Mouse (Mus musculus): Measurements from ENCODE around the gene Retnlg.
A peak's percentile ranks its signal among the peaks of the same experiment; 100 is the strongest.
"Not testable (repeated sequence)": the region's sequence is repeated elsewhere in the genome, so short reads cannot be mapped to it uniquely, and the experiment has no call there.

Retnlg gene

DNA sequence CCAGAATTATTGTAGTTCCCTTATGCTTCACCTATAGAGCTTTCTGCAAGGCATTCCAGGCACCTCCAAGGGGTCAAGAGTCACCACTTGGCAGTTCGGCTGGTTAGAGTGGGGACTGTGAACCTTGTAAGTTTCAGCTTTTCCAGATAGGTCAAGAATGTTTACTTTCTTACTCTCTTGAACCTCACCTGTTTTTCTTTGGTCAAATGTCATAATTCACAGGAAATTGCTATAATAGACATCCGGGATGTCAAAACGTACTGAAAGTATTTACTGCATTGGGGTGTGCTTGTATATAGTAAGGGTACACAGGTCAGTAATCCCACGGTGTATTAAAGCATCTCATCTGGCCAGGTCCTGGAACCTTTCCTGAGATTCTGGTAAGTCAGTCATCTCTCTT lies at the start of gene Retnlg:
TSS of gene Retnlg (plus strand) at position 301 of the 400 bp plus-strand sequence.
- DNase-seq: no peak

DNA sequence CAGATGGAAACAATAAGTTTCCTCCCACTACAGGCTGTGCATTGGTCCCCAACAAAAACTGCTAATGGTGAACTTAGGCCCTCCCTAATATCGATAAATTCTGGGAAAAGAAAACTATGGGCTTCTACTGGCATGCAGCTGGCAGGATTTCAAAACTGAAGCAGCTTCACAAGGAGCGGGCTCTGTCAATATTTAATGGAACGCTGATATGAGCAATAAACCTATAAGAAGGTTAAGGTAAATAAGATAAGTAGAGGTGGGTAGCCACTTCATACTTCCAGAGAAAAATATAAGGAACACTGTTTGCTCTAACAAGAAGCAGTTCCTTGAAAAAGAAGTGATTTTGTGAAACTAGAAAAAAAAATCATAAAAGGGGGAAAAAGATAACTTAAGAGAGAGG lies 45.9 kb upstream of the Retnlg start:
- DNase-seq: peak in 1 of 2 experiments; percentile 19

DNA sequence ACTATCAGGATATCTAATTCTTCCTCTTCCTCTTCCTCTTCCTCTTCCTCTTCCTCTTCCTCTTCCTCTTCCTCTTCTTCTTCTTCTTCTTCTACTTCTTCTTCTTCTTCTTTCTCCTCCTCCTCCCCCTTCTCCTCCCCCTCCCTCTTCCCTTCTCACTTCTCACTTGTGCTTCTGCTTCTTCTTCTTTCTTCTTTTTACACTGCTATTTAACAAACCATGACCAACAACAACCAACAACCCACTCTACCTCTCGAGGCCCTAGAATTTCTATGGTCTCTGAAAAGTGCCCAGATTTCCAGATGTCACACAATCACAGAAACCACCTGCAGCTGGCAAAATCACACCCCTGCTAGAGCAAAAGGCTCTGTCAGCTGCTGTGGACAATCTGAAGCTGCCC lies 44.8 kb upstream of the Retnlg start:
- DNase-seq: no peak

DNA sequence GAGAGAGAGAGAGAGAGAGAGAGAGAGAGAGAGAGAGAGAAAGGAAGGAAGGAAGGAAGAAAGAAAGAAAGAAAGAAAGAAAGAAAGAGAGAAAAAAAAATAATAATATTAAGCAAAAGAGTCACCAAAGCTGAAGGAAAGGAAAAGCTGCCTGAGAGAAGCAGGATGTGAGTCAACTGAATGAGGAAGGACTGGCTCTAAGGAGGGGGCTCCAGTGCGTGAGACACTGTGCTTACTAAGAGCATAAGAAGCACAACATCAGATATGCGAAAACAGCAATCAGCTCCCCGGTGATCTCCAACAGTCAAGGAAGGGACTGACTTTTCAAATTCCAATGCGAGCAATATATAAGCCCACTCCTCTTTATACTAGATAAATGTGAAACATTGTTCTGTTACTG lies 43.4 kb upstream of the Retnlg start:
- DNase-seq: no peak

DNA sequence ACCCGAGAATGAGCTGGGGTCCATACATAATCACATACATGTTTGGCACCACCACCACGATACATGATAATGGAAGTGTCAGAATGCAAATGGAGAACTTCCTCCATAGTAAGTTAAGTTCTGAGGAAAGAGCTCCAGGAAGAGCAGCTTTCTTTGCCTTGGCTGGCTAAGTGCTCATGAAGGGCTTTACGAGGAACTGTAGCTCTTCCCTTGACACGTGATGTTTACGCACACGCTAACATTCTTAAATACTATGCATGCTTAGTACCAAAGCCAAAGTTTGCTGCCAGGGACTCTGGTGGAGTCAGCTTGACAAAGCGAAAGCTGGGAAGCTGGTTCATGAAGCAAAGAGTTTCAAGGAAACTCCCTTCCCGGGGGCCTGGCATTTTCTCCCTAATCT lies 40.4 kb upstream of the Retnlg start:
- DNase-seq: no peak

DNA sequence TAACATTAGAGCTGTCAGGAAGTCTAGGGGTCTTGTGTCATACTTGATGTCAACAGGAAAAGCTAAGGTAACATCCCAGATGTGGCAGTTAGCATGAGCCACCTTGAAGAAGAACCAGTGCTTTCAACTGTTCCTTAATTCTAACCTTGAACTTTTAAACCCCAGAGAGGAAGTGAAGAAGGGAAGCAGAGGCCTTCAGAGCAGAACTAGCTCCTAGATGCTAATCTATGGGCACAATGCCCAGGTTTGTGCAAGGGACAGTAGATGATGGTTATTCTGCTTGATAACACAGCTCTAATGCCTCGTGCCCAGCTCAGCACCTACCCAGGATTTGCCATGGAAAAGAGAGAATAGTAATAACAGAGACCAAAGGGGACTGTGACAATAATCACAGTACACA lies 38.8 kb upstream of the Retnlg start:
- DNase-seq: not testable (repeated sequence)

DNA sequence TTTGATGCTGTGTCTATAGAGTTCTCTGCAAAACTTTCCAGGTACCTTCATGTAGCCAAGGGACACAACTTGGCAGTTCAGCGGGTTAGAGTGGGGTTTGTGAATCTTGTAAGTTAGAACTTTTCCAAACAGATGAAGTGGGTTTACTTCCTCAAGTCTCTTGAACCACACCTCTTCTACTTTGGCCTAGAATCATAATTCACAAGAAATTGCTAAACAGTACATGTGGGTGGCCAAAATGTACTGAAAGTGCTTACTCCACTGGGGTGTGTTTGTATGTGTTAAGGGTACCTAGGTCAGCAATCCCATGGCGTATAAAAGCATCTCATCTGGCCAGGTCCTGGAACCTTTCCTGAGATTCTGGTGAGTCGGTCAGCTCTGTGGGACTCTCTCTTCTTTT lies 30.2 kb upstream of the Retnlg start, which contains the start of gene Retnla:
TSS of gene Retnla (plus strand) at position 286 of the 400 bp plus-strand sequence.
- DNase-seq: no peak

DNA sequence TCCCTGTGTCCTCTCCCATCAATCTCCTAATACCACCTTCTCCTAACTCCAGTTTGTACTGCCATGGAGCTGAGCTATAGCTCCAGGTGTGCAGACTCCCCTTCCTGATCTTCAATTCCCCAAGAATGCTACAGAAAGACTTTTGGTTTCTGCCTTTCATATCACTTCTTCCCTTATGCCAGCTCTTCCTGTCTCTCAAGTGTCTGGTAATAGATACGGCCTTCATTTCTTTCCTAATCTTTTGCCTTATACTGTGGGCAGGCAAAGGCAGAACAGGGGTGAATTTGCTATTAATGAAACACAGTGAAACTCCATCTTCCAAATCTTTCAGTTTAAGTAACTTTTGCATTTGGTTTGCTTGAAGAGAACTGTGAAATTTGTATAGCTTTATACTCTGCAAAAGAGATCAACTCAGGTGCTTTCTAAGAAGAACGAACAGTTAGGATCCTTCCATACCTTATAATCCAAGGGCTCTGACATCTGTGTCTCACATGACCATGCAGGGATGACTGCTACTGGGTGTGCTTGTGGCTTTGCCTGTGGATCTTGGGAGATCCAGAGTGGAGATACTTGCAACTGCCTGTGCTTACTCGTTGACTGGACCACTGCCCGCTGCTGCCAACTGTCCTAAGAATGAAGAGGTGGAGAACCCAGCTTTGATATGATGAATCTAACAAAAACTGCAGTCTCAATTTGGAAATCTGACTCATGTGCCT lies 28.6 kb upstream of the Retnlg start:
- DNase-seq: no peak

DNA sequence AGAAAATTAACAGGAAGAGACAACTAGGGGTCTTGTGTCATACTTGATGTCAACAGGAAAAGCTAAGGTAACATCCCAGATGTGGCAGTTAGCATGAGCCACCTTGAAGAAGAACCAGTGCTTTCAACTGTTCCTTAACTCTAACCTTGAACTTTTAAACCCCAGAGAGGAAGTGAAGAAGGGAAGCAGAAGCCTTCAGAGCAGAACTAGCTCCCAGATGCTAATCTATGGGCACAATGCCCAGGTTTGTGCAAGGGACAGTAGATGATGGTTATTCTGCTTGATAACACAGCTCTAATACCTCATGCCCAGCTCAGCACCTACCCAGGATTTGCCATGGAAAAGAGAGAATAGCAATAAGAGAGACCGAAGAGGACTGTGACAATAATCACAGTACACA lies 7.4 kb upstream of the Retnlg start:
- peak in 1 of 2 experiments; percentile 18 for DNase-seq

DNA sequence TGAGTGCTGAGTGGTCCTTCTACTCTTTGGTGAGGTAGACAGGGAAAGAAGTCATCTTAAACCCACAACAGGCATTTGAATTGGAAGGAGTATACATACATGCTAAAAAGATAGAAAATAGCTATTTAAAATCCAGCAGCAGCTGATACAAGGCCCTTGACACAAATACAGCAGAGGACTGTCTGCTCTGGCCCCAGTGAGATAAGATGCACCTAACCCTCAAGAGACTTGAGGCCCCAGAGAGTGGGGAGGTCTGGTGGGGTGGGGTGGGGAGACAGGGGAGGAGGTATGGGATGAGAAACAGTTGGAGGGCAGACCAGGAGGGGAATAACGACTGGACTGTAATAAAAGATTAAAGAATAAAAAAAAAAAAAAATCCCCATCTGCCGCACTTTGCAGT lies 4.7 kb upstream of the Retnlg start:
- no peak for DNase-seq

DNA sequence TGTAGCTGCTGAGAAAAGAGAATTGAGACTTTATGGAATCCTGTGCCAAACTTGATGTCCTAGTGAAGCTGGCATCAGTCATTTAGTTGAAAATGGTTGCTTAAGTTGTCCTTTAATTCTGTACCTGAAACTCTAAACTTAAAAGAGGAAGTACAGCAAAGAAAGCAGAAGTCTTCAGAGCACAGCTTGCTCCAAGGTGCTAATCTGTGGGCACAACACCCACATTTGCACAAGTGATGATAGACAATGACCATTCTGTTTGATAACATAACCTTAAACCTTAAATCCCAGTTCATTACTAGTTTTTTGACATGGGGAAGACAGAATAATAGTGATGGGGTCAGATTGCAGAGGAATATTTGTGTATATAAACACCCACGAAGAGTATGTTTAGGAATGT lies 3.8 kb upstream of the Retnlg start:
- no peak for DNase-seq

DNA sequence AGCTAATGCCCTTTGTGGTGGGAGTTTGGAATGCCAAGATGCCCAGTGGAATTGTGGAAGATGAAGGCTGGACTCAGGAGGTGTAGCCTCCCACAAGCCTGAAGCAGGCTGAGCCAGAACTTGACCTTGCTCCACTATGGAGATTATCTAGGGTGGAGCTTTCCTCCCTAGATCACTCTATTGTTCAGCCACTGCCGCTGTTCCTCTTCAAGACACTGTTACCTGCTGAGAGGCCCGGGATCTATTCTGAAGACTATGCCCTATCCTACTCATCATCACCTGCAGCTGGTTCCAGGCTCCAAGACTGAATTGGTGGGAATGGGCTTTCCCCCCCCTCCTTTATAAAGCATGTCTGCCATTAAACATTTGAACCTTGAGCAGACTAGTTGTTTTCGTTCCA lies 2.8 kb upstream of the Retnlg start:
- no peak for DNase-seq

DNA sequence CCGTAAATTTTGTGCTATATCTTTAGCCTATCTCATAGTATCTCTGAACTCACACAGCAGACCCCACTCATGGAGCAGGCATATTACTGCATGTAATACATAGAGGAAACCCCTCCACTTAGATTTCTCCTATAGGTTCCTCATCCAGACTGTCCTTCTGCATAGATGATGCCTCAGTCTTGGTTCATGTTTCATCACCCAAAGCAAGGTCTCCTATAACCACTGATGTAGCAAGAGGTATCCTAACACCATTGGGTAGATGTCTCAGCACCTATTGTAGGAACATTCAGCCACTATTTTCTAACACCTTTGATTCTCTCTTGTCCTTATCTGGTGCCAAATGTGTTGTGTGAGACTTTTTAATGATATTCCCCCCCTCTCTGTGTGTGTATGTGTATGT lies 667 bp upstream of the Retnlg start:
- DNase-seq: no peak

DNA sequence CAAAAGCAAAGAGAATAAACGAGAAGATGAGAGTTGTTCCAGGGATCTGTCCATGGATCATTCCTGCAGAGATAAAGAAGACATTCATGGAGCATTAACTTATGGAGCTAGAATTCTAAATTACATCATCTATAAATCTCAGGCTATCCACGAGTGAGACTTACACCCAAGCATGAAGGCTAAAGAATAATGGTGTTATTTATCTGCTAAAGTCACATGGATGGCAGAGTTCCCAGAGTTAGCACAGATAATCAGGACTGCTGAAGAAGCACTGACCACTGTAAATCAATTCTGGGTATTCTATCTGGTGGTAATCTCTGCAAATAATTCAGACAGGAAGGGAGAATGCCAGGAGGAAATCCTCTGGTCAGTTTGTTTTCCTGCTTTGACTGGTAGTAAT lies 18.3 kb downstream of the Retnlg start:
- no peak for DNase-seq

DNA sequence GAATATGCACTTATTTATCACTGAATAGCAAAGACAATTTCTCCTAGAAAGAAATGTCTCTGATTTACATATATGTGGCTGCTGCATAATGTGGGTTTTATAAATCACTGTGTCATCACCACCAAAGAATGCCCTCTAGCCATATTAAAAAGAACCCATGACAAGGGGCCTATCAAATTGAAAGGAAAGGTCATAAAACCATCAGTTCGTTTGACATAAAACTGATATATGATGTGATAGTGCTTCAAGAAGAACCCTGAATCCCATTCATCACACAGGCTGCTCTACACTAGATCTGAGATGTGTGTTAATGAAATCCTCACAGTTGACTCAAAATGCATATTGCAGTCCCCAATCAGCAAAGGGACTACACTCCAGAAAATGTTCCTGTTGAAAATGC lies 27.4 kb downstream of the Retnlg start:
- no peak for DNase-seq

DNA sequence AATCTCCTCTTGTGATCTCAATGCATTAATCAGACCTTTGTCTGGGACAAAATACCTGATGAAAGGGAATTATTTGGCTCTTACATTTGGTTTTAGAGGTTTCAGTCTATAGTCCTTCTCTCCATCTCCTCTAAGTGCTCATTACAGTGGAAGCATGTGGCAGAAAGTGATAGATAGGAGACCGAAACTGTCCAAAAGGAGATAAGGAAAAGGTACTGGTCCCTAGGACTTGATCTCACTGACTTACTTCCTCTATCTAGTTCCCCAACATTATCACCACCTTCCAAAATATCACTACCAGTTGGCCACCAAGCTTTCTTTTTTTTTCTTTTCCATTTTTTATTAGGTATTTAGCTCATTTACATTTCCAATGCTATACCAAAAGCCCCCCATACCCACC lies 38.8 kb downstream of the Retnlg start:
- no peak for DNase-seq

DNA sequence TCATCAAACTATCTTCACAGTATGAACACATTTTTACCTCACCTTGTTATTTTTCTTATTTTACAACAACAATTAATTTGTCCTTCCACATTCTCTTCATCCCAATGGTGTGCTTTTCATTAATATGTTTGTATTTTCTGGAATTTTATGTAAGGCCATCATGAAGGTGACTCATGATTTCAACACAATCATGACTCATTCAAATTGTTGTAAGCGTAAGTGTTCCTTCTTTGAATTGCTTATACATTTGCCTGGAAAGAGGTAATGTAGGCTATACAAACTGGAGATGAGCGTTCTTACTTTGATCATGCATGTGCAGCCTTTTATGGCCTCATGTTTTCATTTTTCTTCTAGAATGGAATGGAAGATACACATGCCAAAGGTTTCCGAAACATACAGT lies 40.8 kb downstream of the Retnlg start:
- no peak for DNase-seq

DNA sequence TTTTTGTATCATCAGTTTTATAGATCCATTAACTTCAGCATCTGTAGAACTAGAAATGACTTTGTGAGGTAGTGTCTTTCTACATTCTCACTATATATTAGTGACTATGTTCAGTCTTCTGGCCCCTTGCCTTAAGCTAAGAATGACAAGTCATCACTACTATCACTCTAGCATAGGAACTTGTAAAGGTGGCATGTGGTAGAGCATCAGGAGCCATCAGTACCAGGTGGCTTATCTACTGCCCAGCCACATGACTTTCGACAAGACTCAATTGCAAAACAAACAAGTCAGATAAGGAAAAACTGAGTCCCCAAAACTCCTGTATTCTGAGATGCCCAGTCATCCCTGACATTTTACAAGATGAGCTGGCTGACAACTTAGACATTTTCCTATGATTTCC lies 51.3 kb downstream of the Retnlg start:
- DNase-seq: no peak

Measured in lung, postnatal 4 days (tissue).